Mouse (Mus musculus): ENCODE results near the gene Syt1. TPM values are rescaled to one million over a fixed set of nuclear protein-coding genes. Genes with fewer than 3 reads are reported as not detected.

The Syt1 gene
- polyA plus RNA-seq, 1 experiment = not detected

DNA sequence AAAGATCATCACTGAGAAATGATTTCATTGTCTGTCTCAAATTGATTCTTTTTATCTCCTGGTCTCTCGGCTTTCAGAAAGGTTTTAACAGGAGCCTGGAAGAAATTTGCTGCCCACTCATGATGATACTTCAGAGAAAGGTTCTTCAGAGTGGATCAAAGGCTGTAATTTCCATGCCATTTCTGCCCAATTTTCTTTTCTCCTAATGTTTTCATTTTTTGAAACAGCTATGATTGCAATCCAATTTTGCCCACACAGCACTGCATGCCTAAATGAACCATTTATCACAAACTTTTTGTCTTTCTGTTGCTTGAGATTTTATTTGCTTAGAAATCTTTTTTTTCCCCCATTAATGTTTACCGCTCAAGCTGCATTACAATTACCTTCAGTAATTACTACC lies 257.5 kb downstream of the Syt1 start:
- no peak for TF ChIP-seq GATA1 (IDR thresholded peaks at IDR 0.05; ENCODE audit: low read length)
- TF ChIP-seq TAL1 (IDR thresholded peaks at IDR 0.05; ENCODE audit: low read length) = no peak
- H3K4me3 ChIP-seq (replicated peaks) = no peak overlapping the region
- H3K9me3 ChIP-seq (ENCODE audit: control insufficient read depth, low read length) = no peaks in the 10 kb centered on the region
- H3K27me3 ChIP-seq (ENCODE audit: control insufficient read depth) = no peaks in the 10 kb centered on the region
- no peaks in the 10 kb centered on the region for H3K36me3 ChIP-seq (ENCODE audit: control insufficient read depth)
- no peaks in the 10 kb centered on the region for H3K4me1 ChIP-seq (ENCODE audit: control insufficient read depth)

DNA sequence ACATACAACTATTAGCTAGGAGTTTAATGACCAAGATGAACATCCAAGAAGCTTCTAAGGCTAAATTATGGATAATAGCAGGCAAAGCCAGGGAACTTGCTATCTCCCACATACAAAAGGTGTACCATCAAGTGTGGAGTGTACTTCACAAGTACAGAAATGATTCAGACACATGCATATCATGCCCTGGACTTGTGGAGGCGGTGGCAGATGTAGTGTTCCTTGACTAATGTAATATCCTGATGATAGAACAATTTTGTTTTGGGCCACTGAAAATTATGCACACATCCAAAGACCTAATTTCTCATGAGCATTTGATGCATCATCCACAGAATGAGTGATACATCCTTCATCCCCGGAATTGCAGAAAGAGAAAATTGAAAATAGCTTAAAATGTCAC lies 267.0 kb downstream of the Syt1 start:
- no peaks in the 10 kb centered on the region for H3K27me3 ChIP-seq (ENCODE audit: control insufficient read depth)
- TF ChIP-seq GATA1 (IDR thresholded peaks at IDR 0.05; ENCODE audit: low read length) (no peak), TAL1 (IDR thresholded peaks at IDR 0.05; ENCODE audit: low read length) (no peak)
- H3K36me3 ChIP-seq (ENCODE audit: control insufficient read depth) = no peaks in the 10 kb centered on the region
- no peaks in the 10 kb centered on the region for H3K4me1 ChIP-seq (ENCODE audit: control insufficient read depth)
- H3K9me3 ChIP-seq (ENCODE audit: control insufficient read depth, low read length) = no peaks in the 10 kb centered on the region
- no peak overlapping the region for H3K4me3 ChIP-seq (replicated peaks)

DNA sequence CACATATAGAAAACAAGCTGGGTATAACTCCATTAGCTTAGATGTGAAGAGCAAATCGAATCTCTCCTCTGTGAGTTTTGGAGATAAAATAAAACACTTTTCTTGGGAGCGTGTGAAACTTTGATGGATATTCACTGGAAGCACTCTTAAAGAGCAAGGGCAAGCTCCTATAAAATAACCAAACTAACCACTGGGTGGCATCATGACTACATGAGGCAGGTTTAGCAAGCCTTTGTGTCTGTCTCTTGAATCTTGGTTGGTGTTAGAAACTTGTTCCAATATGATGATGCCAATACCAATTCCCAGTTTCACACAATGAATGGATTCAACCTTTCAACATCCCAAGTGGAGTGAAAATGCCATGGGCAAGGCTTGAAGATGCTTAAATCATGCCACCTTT lies 276.8 kb downstream of the Syt1 start:
- H3K36me3 ChIP-seq (ENCODE audit: control insufficient read depth) = no peaks in the 10 kb centered on the region
- TF ChIP-seq TAL1 (IDR thresholded peaks at IDR 0.05; ENCODE audit: low read length) = no peak
- TF ChIP-seq GATA1 (IDR thresholded peaks at IDR 0.05; ENCODE audit: low read length) = no peak
- H3K4me1 ChIP-seq (ENCODE audit: control insufficient read depth) = no peaks in the 10 kb centered on the region
- no peaks in the 10 kb centered on the region for H3K9me3 ChIP-seq (ENCODE audit: control insufficient read depth, low read length)
- H3K27me3 ChIP-seq (ENCODE audit: control insufficient read depth) = no peaks in the 10 kb centered on the region
- H3K4me3 ChIP-seq (replicated peaks) = no peak overlapping the region

DNA sequence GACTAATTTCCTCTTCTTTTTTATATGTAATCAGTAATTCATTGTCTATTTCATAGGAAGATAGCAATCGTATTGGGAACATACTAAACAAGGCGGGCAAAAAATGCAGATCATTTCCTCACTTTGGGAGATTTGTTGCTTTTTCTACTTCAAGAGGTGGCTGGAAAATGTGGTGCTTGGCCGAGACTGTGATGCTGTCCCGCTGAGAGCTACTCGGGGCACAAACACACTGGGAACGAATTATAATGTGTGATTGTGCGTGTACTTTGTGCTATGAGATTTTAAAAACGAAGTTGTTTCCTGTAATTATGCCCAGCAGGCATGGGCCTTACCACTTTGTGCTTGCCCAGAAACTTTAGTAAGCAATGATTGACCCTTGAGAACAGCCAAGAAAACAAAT lies 281.8 kb downstream of the Syt1 start:
- H3K27me3 ChIP-seq (ENCODE audit: control insufficient read depth) = no peaks in the 10 kb centered on the region
- H3K4me1 ChIP-seq (ENCODE audit: control insufficient read depth) = no peaks in the 10 kb centered on the region
- H3K9me3 ChIP-seq (ENCODE audit: control insufficient read depth, low read length) = no peaks in the 10 kb centered on the region; the same call in 1 of the 2 replicates
- TF ChIP-seq GATA1 (IDR thresholded peaks at IDR 0.05; ENCODE audit: low read length) = no peak
- no peak for TF ChIP-seq TAL1 (IDR thresholded peaks at IDR 0.05; ENCODE audit: low read length)
- H3K36me3 ChIP-seq (ENCODE audit: control insufficient read depth) = no peaks in the 10 kb centered on the region
- H3K4me3 ChIP-seq (replicated peaks) = no peak overlapping the region

DNA sequence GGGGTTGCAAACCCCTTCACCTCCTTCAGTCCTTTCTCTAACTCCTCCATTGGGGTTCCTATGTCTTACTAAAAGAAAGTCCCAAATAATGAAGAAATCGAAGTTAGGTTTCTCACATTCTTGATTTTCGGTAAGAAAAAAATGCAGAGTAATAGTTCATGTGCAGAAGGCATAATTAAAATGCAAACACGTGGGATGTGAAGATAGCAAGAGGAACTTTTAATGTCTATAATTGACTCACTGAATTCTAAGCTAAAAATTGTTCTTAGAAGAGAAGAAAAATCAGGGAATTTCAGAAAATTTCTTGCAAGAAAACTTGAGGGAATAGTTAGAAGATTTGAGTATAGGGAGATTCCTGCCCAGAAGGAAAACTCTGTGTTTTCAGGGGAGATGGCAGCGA lies 284.4 kb downstream of the Syt1 start:
- TF ChIP-seq GATA1 (IDR thresholded peaks at IDR 0.05; ENCODE audit: low read length) (no peak), TAL1 (IDR thresholded peaks at IDR 0.05; ENCODE audit: low read length) (no peak)
- Histone ChIP-seq H3K9me3 (ENCODE audit: control insufficient read depth, low read length) (no peaks in the 10 kb centered on the region; the same call in 1 of the 2 replicates), H3K36me3 (ENCODE audit: control insufficient read depth) (no peaks in the 10 kb centered on the region), H3K27me3 (ENCODE audit: control insufficient read depth) (no peaks in the 10 kb centered on the region), H3K4me1 (ENCODE audit: control insufficient read depth) (no peaks in the 10 kb centered on the region), H3K4me3 (replicated peaks) (no peak overlapping the region)

DNA sequence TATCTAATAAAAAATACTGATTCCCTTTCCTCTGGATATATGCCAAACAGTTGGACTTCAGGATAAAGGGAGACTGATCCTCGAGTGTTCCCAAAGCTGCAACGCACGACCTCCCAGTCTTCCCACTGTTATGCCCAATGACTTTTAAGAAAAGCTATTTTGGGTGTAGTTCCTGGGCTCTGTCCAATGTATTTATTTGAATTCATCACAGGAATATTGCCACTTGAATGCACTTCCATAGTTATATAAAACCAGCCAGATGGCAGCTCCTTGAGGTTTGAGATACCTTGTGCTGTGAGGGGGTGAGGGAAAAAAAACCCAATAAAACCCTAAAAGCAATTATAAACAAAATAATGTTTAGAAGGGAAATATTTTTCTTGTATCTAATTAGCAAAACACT lies 285.9 kb downstream of the Syt1 start:
- no peaks in the 10 kb centered on the region for H3K36me3 ChIP-seq (ENCODE audit: control insufficient read depth)
- no peaks in the 10 kb centered on the region for H3K27me3 ChIP-seq (ENCODE audit: control insufficient read depth)
- no peak for TF ChIP-seq GATA1 (IDR thresholded peaks at IDR 0.05; ENCODE audit: low read length)
- no peak for TF ChIP-seq TAL1 (IDR thresholded peaks at IDR 0.05; ENCODE audit: low read length)
- H3K4me1 ChIP-seq (ENCODE audit: control insufficient read depth) = no peaks in the 10 kb centered on the region
- H3K4me3 ChIP-seq (replicated peaks) = no peak overlapping the region
- H3K9me3 ChIP-seq (ENCODE audit: control insufficient read depth, low read length) = no peaks in the 10 kb centered on the region; the same call in 1 of the 2 replicates

DNA sequence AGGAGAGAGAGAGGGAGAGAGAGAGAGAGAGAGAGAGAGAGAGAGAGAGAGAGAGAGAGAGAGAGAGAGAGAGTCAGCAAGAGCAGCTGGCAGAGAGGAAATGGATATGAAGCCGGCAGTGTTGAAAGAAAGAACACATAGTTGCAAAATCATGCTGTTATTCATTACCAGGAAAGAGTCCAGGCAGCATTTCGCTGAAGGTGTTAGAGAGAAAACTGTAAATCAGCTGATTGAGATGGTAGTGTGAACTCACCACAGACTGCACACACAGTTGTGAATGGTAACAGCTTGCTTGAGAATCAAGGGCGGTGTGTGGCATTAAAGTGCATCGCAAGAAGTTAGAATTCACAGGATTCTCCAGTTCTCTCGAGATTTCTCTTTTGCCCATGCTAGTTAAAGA lies 300.3 kb downstream of the Syt1 start:
- Histone ChIP-seq H3K9me3 (ENCODE audit: control insufficient read depth, low read length) (no peaks in the 10 kb centered on the region; the same call in 1 of the 2 replicates), H3K4me1 (ENCODE audit: control insufficient read depth) (no peaks in the 10 kb centered on the region), H3K27me3 (ENCODE audit: control insufficient read depth) (no peaks in the 10 kb centered on the region), H3K4me3 (replicated peaks) (no peak overlapping the region), H3K36me3 (ENCODE audit: control insufficient read depth) (no peaks in the 10 kb centered on the region)
- TF ChIP-seq TAL1 (IDR thresholded peaks at IDR 0.05; ENCODE audit: low read length) = no peak
- TF ChIP-seq GATA1 (IDR thresholded peaks at IDR 0.05; ENCODE audit: low read length) = no peak

DNA sequence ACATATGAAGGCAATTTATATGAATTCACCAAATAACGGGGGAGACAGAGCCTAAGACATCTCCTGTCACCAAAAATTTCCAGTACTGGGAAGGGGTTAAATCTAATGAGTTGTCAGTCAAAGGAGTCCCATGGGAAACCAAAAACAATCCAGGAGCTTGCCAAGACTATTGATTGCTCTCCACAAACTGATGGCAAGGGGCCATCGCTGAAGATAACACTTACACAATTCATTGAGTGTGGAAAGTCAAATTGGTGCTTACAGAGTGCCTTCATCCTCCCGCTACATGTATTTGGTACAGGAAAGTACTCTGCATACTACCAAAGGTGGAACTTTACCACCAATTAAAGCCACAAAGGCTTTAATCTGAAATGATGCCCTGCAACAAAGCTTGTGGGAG lies 305.1 kb downstream of the Syt1 start:
- Histone ChIP-seq H3K36me3 (ENCODE audit: control insufficient read depth) (no peaks in the 10 kb centered on the region), H3K9me3 (ENCODE audit: control insufficient read depth, low read length) (no peaks in the 10 kb centered on the region; the same call in 1 of the 2 replicates), H3K4me1 (ENCODE audit: control insufficient read depth) (no peaks in the 10 kb centered on the region), H3K4me3 (replicated peaks) (no peak overlapping the region), H3K27me3 (ENCODE audit: control insufficient read depth) (no peaks in the 10 kb centered on the region)
- TF ChIP-seq TAL1 (IDR thresholded peaks at IDR 0.05; ENCODE audit: low read length) (no peak), GATA1 (IDR thresholded peaks at IDR 0.05; ENCODE audit: low read length) (no peak)

DNA sequence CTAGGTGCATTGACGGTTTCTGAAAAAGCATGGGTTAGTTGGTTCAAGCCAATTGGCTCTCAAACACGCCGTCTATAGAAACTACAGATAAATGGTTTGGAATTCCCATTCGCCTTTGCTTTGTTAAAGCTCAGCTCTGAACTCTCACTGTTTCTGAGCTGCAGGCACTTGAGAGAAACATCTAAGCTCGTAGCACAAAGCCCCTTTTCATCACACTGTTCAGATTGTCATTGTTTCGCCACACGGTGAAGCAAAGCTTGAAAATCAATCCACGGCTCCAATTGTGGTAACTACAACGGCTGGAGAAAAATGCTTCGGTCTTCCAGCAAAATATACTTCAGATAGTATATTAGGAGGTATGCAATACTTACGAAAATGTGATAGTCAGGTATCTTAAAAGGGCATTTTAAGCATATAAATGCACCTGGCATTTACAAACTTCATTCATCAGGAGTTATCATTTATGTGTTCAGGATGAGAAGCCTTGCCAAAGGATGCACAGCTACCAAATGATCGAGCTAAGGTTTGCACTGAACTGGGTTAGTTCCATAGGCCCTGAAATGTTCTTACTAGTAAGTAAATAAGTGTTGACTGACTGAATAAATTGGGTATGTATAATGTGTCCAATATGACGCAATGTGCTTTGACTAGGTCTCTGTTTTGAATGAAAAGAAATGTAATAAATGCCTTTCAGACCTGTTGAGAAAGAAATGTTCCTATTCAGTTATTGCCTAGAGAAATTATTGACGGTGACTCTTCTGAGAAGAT lies 309.2 kb downstream of the Syt1 start:
- H3K9me3 ChIP-seq (ENCODE audit: control insufficient read depth, low read length) = peaks cover 8% of the 10 kb centered on the region; the same call in 1 of the 2 replicates
- no peaks in the 10 kb centered on the region for H3K4me1 ChIP-seq (ENCODE audit: control insufficient read depth)

More for the DNA sequence above, 309.2 kb downstream of the Syt1 start:
- H3K27me3 ChIP-seq (ENCODE audit: control insufficient read depth) = no peaks in the 10 kb centered on the region
- no peaks in the 10 kb centered on the region for H3K36me3 ChIP-seq (ENCODE audit: control insufficient read depth)
- no peak overlapping the region for H3K4me3 ChIP-seq (replicated peaks)
- no peak for TF ChIP-seq GATA1 (IDR thresholded peaks at IDR 0.05; ENCODE audit: low read length)
- no peak for TF ChIP-seq TAL1 (IDR thresholded peaks at IDR 0.05; ENCODE audit: low read length)

All from erythroblast, embryonic 14.5 days (primary cell).